ENCODE assay signal across 8 mouse cellular contexts in the genomic region with DNA sequence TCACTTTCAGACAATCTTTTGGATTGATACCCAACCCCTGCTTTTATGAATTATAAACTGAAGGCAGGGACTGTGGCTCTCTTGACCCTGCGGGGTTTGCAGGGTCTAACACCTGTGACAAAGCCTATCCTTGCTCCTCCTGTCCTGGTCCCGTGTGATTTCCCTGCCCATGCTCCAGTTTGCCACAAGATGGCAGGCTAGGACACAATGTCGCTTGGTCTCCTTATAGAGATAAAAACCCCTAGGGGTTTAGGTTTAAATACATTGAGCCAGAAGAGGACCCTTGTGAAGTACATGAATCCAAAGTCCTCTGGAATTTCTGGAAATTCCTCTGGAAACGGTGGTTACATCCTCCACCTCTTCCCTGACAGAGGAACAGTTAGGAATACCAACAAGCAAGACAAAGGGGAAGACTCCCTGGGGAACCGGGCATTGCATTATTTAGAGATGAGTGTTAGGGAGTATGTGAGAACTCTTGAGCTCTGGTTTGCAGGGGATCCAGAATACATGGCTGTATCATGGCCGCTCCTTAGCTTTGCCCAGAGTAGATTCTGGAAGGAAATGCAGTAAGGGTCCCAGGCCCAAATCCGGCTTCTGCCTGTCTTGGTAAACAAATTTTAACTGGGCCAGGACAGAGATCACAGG. TPM values are rescaled to one million over a fixed set of nuclear protein-coding genes. Genes with fewer than 3 reads are reported as not detected.
DNase-seq lines count a peak whose midpoint lies in the region; ATAC-seq and TF ChIP-seq lines count a peak whose summit lies in the region.

No protein-coding gene starts in this region.

- WGBS in forebrain, embryonic 12.5 days, result 33% methylated on average over 7 of the region's 7 CpGs
- WGBS in kidney, adult 2 months, result 42% methylated on average over 7 of the region's 7 CpGs
- WGBS in lung, embryonic 14.5 days, result 33% methylated on average over 7 of the region's 7 CpGs

- no peak for TF ChIP-seq POLR2A in kidney, adult 2 months (IDR thresholded peaks at IDR 0.05; ENCODE audit: low read depth, low read length)

- no peak overlapping the region for H3K9ac ChIP-seq in forebrain, embryonic 12.5 days
- H3K9ac ChIP-seq in lung, embryonic 14.5 days, result no peak overlapping the region

- intact Hi-C loops in left cerebral cortex, adult 2 months (cut with DNase I), result loop anchor here (1.0 to 5.0 kb wide), 9 partner anchors 65 to 935 kb away; partner anchors contain the start of gene Plppr1

- DNase-seq in left cerebral cortex, adult 2 months (ENCODE audit: extremely low spot score in 1 of 2, low spot score in 2 of 2), result peak; percentile 65
- no peak for DNase-seq in left cerebral cortex, adult 11 months (ENCODE audit: low spot score)
- DNase-seq in c-Kit-positive CD71-negative TER-119-negative erythroid progenitor cells, embryonic 14.5 days (ENCODE audit: low read depth), result peak; percentile 28
- DNase-seq in kidney, adult 2 months, result peak; percentile 51
- DNase-seq in lung, embryonic 14.5 days, result peak; percentile 85
- peak; percentile 84 for DNase-seq in retina, postnatal 1 day
- no peak for DNase-seq in ovary, postnatal 14 days (ENCODE audit: low spot score)

- peak; percentile 72 for ATAC-seq in forebrain, embryonic 12.5 days (ENCODE audit: low FRiP score)
- peak; percentile 69; the same call in 1 of the 2 replicates for ATAC-seq in lung, embryonic 14.5 days (ENCODE audit: insufficient read depth)

- H3K27ac ChIP-seq in left cerebral cortex, adult 2 months, result no peak overlapping the region
- peak overlapping the region; percentile 74 for H3K27ac ChIP-seq in forebrain, embryonic 12.5 days
- H3K27ac ChIP-seq in kidney, adult 2 months (ENCODE audit: insufficient read depth, low read depth, low read length), result no peak overlapping the region
- H3K27ac ChIP-seq in lung, embryonic 14.5 days (ENCODE audit: low read depth), result no peak overlapping the region

- no peaks in the 10 kb centered on the region for H3K9me3 ChIP-seq in forebrain, embryonic 12.5 days
- H3K9me3 ChIP-seq in lung, embryonic 14.5 days (ENCODE audit: low read depth, low read length), result no peaks in the 10 kb centered on the region

- peak; percentile 84 for TF ChIP-seq CTCF in left cerebral cortex, adult 2 months (IDR thresholded peaks at IDR 0.05)
- peak; percentile 73 for TF ChIP-seq CTCF in kidney, adult 2 months (conservative IDR thresholded peaks at IDR 0.05; ENCODE audit: insufficient read depth, insufficient read length, low read depth, low read length)
- TF ChIP-seq CTCF in lung, embryonic 14.5 days (IDR thresholded peaks at IDR 0.05; ENCODE audit: low read depth), result peak; percentile 89

- H3K4me3 ChIP-seq in left cerebral cortex, adult 2 months, result no peak overlapping the region
- no peak overlapping the region for H3K4me3 ChIP-seq in forebrain, embryonic 12.5 days (replicated peaks)
- no peak overlapping the region for H3K4me3 ChIP-seq in kidney, adult 2 months (ENCODE audit: insufficient read depth, low read depth, low read length)
- no peak overlapping the region for H3K4me3 ChIP-seq in lung, embryonic 14.5 days (ENCODE audit: low read depth, low read length)

- H3K4me1 ChIP-seq in forebrain, embryonic 12.5 days, result peaks cover 12% of the 10 kb centered on the region
- H3K4me1 ChIP-seq in kidney, adult 2 months (ENCODE audit: control insufficient read depth, insufficient read depth, low read length), result no peaks in the 10 kb centered on the region
- H3K4me1 ChIP-seq in lung, embryonic 14.5 days (ENCODE audit: insufficient read depth), result no peaks in the 10 kb centered on the region

- H3K27me3 ChIP-seq in forebrain, embryonic 12.5 days, result no peaks in the 10 kb centered on the region
- H3K27me3 ChIP-seq in kidney, adult 2 months (replicated peaks; ENCODE audit: control insufficient read depth, insufficient read depth, low read length), result no peaks in the 10 kb centered on the region
- no peaks in the 10 kb centered on the region for H3K27me3 ChIP-seq in lung, embryonic 14.5 days (ENCODE audit: insufficient read depth, low read length)

- H3K4me2 ChIP-seq in forebrain, embryonic 12.5 days, result no peak overlapping the region
- no peak overlapping the region for H3K4me2 ChIP-seq in lung, embryonic 14.5 days

- H3K36me3 ChIP-seq in forebrain, embryonic 12.5 days (replicated peaks), result no peaks in the 10 kb centered on the region
- no peaks in the 10 kb centered on the region for H3K36me3 ChIP-seq in kidney, adult 2 months (ENCODE audit: control insufficient read depth, insufficient read depth, low read length)
- H3K36me3 ChIP-seq in lung, embryonic 14.5 days (ENCODE audit: insufficient read depth), result no peaks in the 10 kb centered on the region

RNA-seq across cellular contexts. Expression of gene Cavin4, which starts 28.6 kb away (rescaled TPM):
- 1 to 10 TPM; 2.1 TPM for total RNA-seq in left cerebral cortex, adult 2 months (2021)
- polyA plus RNA-seq in forebrain, embryonic 12.5 days (2016; fragmentation: Nextera tagmentation; extraction: Ambion mirVana), result 1.9 and 2.1 TPM in 2 replicates
- polyA plus RNA-seq in kidney, adult 2 months (2012; rRNA removed), result 0.38 TPM in 1 of 2 replicates, not detected in the other
- polyA plus RNA-seq in lung, embryonic 14.5 days (2014; fragmentation: Nextera tagmentation; extraction: Ambion mirVana), result 0.91 and 1.6 TPM in 2 replicates

Comparison
In these comparisons a context has a peak if more than half of its experiments do, and no peak if none do; other contexts are left out.
1. DNase-seq: peak in left cerebral cortex, adult 2 months (2 of 2), c-Kit-positive CD71-negative TER-119-negative erythroid progenitor cells, embryonic 14.5 days (single experiment), kidney, adult 2 months (single experiment), lung, embryonic 14.5 days (single experiment) and retina, postnatal 1 day (single experiment); none in left cerebral cortex, adult 11 months (single experiment) and ovary, postnatal 14 days (single experiment).
2. Peak in every context shown above with its lines, with median percentiles within 50 percentile points of each other: CTCF ChIP-seq.